Mouse (Mus musculus): ENCODE results near the gene Bcan. TPM values are rescaled to one million over a fixed set of nuclear protein-coding genes. Genes with fewer than 3 reads are reported as not detected.

Gene Bcan
- polyA plus RNA-seq, 1 experiment: 0.23 TPM

DNA sequence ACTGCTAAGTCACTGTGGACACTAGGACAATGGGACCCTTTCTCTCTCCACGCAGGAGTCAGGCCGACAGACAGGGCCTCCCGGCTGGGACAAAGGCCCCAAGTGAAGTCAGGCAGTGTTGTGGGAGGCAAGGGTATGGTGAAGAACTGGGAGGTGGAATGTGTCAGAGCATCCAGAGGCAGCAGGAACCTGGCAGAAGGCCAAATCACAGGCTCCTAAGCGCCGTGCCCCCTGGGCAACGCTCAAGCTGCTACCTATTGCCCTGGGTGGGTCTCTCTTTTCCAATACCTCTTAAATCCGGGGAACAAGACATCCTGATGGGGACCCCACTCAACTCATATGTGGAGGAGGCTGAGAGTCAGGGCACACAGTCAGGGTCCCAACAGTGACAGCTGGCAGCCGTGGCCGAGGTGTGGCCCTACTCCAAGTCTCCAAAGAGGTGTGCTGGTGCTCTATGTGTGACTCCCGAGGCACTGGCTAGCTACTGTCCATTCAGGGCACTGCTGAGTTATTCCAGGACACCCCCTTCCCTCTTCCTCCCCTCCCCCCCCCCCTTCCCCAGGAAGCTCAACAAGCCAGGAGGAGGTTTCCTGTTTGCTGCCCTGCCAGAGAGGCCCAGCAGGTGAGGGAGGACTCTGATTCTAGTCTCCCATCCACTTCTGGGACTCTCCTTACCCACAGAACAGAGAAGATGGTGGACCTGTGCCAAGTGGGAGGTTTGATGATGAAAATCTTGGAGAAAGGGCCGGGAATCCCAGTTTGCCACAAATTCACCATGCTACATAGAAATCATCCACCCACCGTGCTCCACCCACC, 14.3 kb downstream of the Bcan start:
- Histone ChIP-seq H3K4me1 (ENCODE audit: control insufficient read depth, insufficient read depth, low read length) (peaks cover 22% of the 10 kb centered on the region), H3K27ac (ENCODE audit: control insufficient read depth, insufficient read depth, low read depth, low read length) (no peak overlapping the region), H3K4me3 (ENCODE audit: control insufficient read depth, low read depth, low read length) (no peak overlapping the region), H3K27me3 (ENCODE audit: control insufficient read depth, insufficient read depth, low read length) (no peaks in the 10 kb centered on the region), H3K36me3 (ENCODE audit: control insufficient read depth, insufficient read depth, low read length) (no peaks in the 10 kb centered on the region)
- TF ChIP-seq CTCF (IDR thresholded peaks at IDR 0.05; ENCODE audit: control insufficient read depth, insufficient read depth, insufficient replicate concordance, low read depth, low read length) (no peak), POLR2A (IDR thresholded peaks at IDR 0.05; ENCODE audit: control insufficient read depth, low read depth, low read length) (no peak)

DNA sequence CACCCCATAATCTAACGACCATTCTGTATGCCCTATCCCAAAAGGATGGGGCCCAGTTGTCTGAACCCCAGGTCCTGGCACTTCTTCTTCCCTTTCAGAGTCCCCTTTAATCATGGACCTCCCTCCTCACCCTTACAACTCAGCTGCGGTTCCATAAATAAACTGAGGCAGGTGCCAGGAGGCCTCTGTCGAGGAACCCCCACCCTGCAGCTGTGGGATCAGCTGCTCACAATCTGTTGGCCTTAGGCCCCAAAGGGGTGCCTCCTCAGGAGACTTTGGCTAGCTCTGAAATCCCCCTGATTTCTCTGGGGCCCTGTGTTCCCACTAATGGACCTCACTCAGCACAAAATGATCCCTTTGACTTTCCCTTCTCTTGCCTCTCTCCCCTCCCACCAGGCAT, 15.9 kb downstream of the Bcan start:
- no peaks in the 10 kb centered on the region for H3K36me3 ChIP-seq (ENCODE audit: control insufficient read depth, insufficient read depth, low read length)
- no peak for TF ChIP-seq POLR2A (IDR thresholded peaks at IDR 0.05; ENCODE audit: control insufficient read depth, low read depth, low read length)
- TF ChIP-seq CTCF (IDR thresholded peaks at IDR 0.05; ENCODE audit: control insufficient read depth, insufficient read depth, insufficient replicate concordance, low read depth, low read length): no peak
- H3K4me1 ChIP-seq (ENCODE audit: control insufficient read depth, insufficient read depth, low read length): peaks cover 22% of the 10 kb centered on the region
- H3K27ac ChIP-seq (ENCODE audit: control insufficient read depth, insufficient read depth, low read depth, low read length): no peak overlapping the region
- no peak overlapping the region for H3K4me3 ChIP-seq (ENCODE audit: control insufficient read depth, low read depth, low read length)
- H3K27me3 ChIP-seq (ENCODE audit: control insufficient read depth, insufficient read depth, low read length): no peaks in the 10 kb centered on the region

DNA sequence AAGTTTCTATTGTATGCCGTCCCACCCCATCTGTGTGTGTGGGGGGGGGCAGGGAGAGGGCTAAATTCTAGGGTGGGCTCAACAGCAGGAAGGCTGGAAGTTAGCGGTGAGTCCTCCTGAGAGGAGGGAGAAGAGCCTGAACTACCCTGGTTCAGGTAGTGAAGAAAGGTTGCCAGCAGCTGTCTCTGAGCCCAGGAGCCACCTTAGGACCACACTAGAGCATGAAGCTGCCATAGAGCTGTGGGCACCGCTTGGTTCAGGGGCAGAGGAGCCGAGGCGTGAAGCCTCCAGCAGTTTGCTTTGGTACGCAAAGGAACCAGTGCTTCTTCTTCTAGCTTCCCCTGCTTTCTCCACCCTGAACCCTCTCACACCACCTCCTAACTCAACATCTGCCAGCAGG, 16.4 kb downstream of the Bcan start:
- Histone ChIP-seq H3K36me3 (ENCODE audit: control insufficient read depth, insufficient read depth, low read length) (no peaks in the 10 kb centered on the region), H3K4me3 (ENCODE audit: control insufficient read depth, low read depth, low read length) (no peak overlapping the region), H3K4me1 (ENCODE audit: control insufficient read depth, insufficient read depth, low read length) (peaks cover 22% of the 10 kb centered on the region), H3K27ac (ENCODE audit: control insufficient read depth, insufficient read depth, low read depth, low read length) (no peak overlapping the region), H3K27me3 (ENCODE audit: control insufficient read depth, insufficient read depth, low read length) (no peaks in the 10 kb centered on the region)
- TF ChIP-seq CTCF (IDR thresholded peaks at IDR 0.05; ENCODE audit: control insufficient read depth, insufficient read depth, insufficient replicate concordance, low read depth, low read length): no peak
- no peak for TF ChIP-seq POLR2A (IDR thresholded peaks at IDR 0.05; ENCODE audit: control insufficient read depth, low read depth, low read length)

DNA sequence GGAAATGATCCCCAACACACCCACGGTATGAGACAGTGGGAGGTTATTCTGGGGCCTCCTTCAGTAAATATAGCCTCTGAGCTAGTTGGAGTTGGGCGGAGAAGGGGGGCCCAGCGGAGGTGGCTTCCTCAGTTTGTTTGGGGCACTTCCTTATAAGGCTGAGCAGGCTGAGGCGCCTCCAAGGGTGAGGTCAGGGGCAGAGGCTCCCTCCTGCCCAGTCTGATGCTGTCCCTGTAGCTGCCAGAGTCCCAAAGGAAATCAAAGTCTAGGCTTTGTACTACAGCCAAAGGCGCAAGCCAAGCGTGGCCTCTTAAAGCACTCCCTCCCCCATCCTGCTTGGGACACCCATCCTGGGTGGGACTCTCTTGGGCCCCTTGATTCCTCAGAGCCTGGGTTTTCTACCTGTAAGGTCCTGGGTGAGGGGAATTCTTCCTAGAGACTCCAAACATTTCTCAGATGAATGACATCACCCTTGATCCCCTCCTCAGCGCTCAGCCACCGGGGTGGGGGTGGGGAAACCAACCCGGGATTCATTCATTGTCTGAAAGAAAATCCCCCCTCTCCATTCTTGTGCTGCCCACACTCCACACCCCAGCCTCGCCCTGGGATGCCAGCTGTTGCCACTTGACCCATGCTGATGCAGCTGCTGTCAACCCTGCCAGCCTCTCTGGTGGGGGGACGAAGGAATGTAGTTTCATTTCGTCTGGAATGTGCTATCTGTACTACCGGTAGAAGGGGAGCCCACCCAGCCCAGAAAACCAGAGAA, 17.0 kb downstream of the Bcan start:
- Histone ChIP-seq H3K4me3 (ENCODE audit: control insufficient read depth, low read depth, low read length) (no peak overlapping the region), H3K27ac (ENCODE audit: control insufficient read depth, insufficient read depth, low read depth, low read length) (no peak overlapping the region), H3K36me3 (ENCODE audit: control insufficient read depth, insufficient read depth, low read length) (no peaks in the 10 kb centered on the region), H3K4me1 (ENCODE audit: control insufficient read depth, insufficient read depth, low read length) (peaks cover 17% of the 10 kb centered on the region), H3K27me3 (ENCODE audit: control insufficient read depth, insufficient read depth, low read length) (no peaks in the 10 kb centered on the region)
- TF ChIP-seq POLR2A (IDR thresholded peaks at IDR 0.05; ENCODE audit: control insufficient read depth, low read depth, low read length) (no peak), CTCF (IDR thresholded peaks at IDR 0.05; ENCODE audit: control insufficient read depth, insufficient read depth, insufficient replicate concordance, low read depth, low read length) (no peak)

DNA sequence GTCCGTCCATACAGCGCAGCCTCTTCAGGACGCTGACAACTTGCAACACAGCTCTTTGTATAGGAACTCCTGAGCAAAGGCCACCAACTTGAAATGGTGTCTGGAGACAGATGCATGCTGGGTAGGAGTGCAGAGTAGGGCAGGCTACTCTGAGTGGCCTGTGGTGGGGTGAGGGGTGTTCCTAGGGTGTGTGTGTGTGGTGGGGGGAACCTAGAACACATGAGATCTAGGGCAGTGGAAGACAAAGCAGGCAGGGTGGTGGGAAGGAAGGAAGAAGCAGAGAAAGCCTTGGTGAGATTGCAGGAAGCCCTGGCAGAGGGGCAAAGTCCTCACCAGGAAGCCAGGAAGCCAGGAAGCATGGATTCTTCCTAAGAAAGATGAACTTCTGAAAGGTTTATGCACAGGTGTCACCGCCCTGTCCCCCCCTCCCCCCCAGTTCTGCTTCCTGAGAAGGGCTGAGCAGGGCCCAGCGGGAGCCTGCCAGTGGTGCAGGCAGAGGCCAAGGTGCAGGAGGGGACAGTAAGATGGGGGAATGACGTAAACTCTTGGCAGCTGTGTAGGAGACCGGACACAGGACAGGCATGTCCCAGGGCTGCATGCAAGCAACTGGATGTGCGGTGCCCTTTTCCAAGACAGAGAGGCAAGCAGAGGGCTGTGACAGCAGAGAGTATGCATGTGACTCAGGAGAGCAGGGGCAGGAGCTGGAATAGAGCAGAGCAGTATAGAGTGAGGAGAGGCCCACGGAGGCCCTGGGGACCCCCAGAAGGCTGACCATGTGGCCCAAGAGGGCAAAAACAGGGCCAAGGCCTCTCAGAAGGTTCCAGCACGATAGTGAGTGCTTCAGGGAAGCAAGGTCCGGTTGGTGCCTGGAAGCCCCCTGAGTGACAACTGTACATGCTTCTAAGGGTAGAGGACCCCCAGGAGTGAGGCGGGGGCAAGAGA, 17.9 kb downstream of the Bcan start:
- H3K27me3 ChIP-seq (ENCODE audit: control insufficient read depth, insufficient read depth, low read length): no peaks in the 10 kb centered on the region
- H3K36me3 ChIP-seq (ENCODE audit: control insufficient read depth, insufficient read depth, low read length): no peaks in the 10 kb centered on the region
- H3K4me3 ChIP-seq (ENCODE audit: control insufficient read depth, low read depth, low read length): no peak overlapping the region
- TF ChIP-seq CTCF (IDR thresholded peaks at IDR 0.05; ENCODE audit: control insufficient read depth, insufficient read depth, insufficient replicate concordance, low read depth, low read length) (no peak), POLR2A (IDR thresholded peaks at IDR 0.05; ENCODE audit: control insufficient read depth, low read depth, low read length) (no peak)
- no peak overlapping the region for H3K27ac ChIP-seq (ENCODE audit: control insufficient read depth, insufficient read depth, low read depth, low read length)
- H3K4me1 ChIP-seq (ENCODE audit: control insufficient read depth, insufficient read depth, low read length): peaks cover 10% of the 10 kb centered on the region

DNA sequence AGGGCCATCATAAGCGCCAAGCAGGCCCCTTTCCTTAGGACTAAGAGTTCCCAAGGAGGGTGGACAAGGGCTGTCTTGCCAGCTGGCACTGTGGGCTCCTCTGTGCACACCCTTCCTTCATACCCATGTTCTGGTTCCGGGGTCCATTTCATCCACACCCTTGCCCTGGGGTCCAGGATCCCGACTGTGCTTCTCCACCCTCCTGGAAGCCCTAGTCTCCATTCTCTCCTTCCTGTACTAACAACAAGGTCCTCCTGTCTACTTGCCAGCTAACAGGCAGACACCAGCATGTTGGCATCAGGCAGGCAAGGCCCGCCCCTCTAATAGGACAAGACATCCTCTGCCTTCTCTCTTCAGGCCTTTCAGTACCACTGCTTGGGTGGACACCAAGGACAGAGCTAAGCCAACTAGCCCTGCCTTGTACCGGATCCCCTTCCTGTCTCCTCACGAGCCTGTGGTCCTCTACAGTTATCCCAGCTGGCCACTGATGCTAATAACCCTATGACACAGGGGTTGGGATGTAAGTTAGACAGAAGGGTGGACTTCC, 18.7 kb downstream of the Bcan start:
- H3K4me3 ChIP-seq (ENCODE audit: control insufficient read depth, low read depth, low read length): no peak overlapping the region

More for the DNA sequence above, 18.7 kb downstream of the Bcan start:
- peaks cover 2% of the 10 kb centered on the region for H3K4me1 ChIP-seq (ENCODE audit: control insufficient read depth, insufficient read depth, low read length)
- no peak overlapping the region for H3K27ac ChIP-seq (ENCODE audit: control insufficient read depth, insufficient read depth, low read depth, low read length)
- H3K36me3 ChIP-seq (ENCODE audit: control insufficient read depth, insufficient read depth, low read length): no peaks in the 10 kb centered on the region
- TF ChIP-seq CTCF (IDR thresholded peaks at IDR 0.05; ENCODE audit: control insufficient read depth, insufficient read depth, insufficient replicate concordance, low read depth, low read length): no peak
- no peak for TF ChIP-seq POLR2A (IDR thresholded peaks at IDR 0.05; ENCODE audit: control insufficient read depth, low read depth, low read length)
- H3K27me3 ChIP-seq (ENCODE audit: control insufficient read depth, insufficient read depth, low read length): no peaks in the 10 kb centered on the region
